Mouse (Mus musculus) heart, adult 2 months (tissue): ENCODE measurements at regions not wholly inside any gene's neighbourhood (a gene's known extent, or its start where the extent isn't known, plus 50 kb on each side); places are given as distances from the start of the nearest gene placed in this dataset.

Source experiments
- CTCF ChIP-seq: fragments of 200-600 bp; IDR thresholded peaks from 2 replicates; pipeline ENCODE4 v1.8.1; 2022; ENCODE audit warnings: antibody characterized with exemption, mild to moderate bottlenecking, moderate library complexity
- POLR2A ChIP-seq: fragments of 200-500 bp; IDR thresholded peaks from 2 replicates; pipeline ENCODE4 v1.6.1; 2011; ENCODE audit warnings: mild to moderate bottlenecking, low read depth, low read length, control low read depth; ENCODE audit not compliant: insufficient read depth

- TF ChIP-seq CTCF (no peak), POLR2A (no peak)
These were observed 207.9 kb upstream of the Speer2 start for GRCm38 (mm10) chr16:70071471-70071870.
